Mouse (Mus musculus) left cerebral cortex, adult 2 months (tissue): Measurements from ENCODE around the gene Cep41. TPM values are rescaled to one million over a fixed set of nuclear protein-coding genes. Genes with fewer than 3 reads are reported as not detected.

Experiments
- DNase-seq, 2 experiments: peaks; one replicate each; pipeline ENCODE4 v3.0.0; 2021 to 2022; ENCODE audit warnings: low spot score in 2 of 2, mixed read lengths in 1 of 2; ENCODE audit errors: extremely low spot score in 1 of 2
- H3K27ac ChIP-seq: fragments of 200-600 bp; 2 replicates; pipeline ENCODE4 v1.8.1; 2022
- H3K4me3 ChIP-seq: fragments of 200-600 bp; 2 replicates; pipeline ENCODE4 v1.8.1; 2022
- CTCF ChIP-seq: fragments of 200-600 bp; IDR thresholded peaks from 2 replicates; pipeline ENCODE4 v1.8.1; 2022; ENCODE audit warnings: antibody characterized with exemption, mild to moderate bottlenecking, moderate library complexity
- intact Hi-C: fragments of 180-260 bp; cut with DNase I; formaldehyde crosslinking; loops from one replicate; pipeline ENCODE4 v1.15.1; 2025
- microRNA-seq, 2 experiments: library from miRNA; unstranded; fragments of <30 nt; microRNA quantifications; one replicate each; pipeline ENCODE4 v1.2.0; 2021
- total RNA-seq, 2 experiments: library from RNA; stranded (reverse); gene quantifications; 2 replicates each; pipeline ENCODE4 v1.2.3; 2021

Cep41 gene
- total RNA-seq, 2 experiments from 2014 or later = 6.5 to 9.2 TPM

DNA sequence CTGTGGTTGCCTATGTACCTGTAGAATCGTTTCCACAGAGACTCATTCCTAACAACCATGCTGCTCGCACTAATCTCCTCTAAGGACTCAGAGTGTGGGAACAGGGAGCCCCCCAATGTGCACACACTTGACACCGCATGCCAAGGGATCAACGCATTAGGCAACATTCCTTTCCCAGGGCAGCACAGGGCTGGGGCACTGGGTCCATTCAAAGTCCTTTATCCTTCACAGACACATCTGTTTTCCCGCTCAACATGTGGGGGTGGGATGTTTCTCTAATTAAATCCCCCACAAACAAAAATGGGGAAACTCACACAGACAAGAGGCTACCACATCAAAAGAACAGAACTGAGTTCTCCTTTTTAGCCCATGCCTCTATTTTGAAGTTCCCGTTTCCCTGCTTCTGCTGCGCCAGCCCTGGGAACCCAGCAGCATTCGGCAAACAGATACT lies 77.0 kb downstream of the Cep41 start:
- intact Hi-C loops = no loop called here
- no peak for TF ChIP-seq CTCF
- no peak for DNase-seq
- Histone ChIP-seq H3K27ac (no peak overlapping the region), H3K4me3 (no peak overlapping the region)

DNA sequence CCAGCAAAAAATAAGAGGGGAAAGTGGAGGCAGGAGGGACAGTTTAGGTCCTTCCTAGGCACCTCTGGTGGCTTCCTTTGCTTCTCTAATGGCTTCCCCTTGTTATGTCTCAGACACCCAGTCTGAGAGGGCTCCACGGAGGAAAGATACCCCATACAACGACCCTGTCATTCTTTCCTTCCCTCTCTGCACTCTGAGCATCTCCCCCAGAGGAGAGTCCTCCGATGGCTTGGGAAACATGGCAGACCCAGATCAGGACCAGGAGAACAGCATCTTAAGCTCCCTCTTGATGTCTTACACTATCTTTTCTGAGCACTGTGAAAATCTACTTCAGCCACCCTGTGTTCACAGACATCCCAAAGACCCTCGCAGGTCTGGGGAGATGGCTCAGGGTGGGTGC lies 77.8 kb downstream of the Cep41 start:
- intact Hi-C loops = no loop called here
- Histone ChIP-seq H3K27ac (no peak overlapping the region), H3K4me3 (no peak overlapping the region)
- no peak for TF ChIP-seq CTCF
- no peak for DNase-seq

GRCm38 (mm10) chr6:30614251-30614650 lies 79.3 kb downstream of the Cep41 start:
- Histone ChIP-seq H3K4me3 (no peak overlapping the region), H3K27ac (no peak overlapping the region)
- intact Hi-C loops = no loop called here
- DNase-seq = no peak
- no peak for TF ChIP-seq CTCF

DNA sequence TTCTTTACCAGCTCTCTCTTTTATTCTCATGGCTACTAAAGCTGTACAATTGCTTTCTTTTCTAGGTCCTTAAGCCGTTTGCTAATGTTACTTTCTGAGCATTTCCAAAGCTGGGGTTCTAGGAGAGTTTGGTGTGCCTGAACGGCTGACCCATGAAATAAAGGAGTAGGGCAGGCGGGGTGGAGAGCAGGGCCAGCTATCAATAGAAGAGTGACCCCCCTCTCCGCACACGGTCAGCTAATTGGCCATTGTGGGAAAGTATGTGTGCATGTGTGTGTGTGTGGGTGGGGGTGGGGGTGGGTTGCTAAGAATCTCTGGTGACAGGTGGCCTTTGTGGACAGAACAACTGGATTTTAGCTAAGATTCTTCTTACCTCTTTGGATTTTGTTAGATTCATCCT lies 82.3 kb downstream of the Cep41 start:
- Histone ChIP-seq H3K27ac (no peak overlapping the region), H3K4me3 (no peak overlapping the region)
- DNase-seq = no peak
- no peak for TF ChIP-seq CTCF
- intact Hi-C loops = no loop called here

- TF ChIP-seq CTCF = no peak
- H3K4me3 ChIP-seq = no peak within 1 kb of the TSS
- intact Hi-C loops = no loop called here
- no peak within 1 kb of the TSS for H3K27ac ChIP-seq
- no peak for DNase-seq
These were observed 82.8 kb downstream of the Cep41 start, which contains the start of gene Cpa5 for GRCm38 (mm10) chr6:30610710-30611109. Cpa5 (plus strand) TSS chr6:30611010.

- no peak for TF ChIP-seq CTCF
- H3K27ac ChIP-seq = no peak overlapping the region
- no peak for DNase-seq
- no peak overlapping the region for H3K4me3 ChIP-seq
- intact Hi-C loops = no loop called here
These were observed 87.9 kb downstream of the Cep41 start for GRCm38 (mm10) chr6:30605672-30606071.

- no peak overlapping the region for H3K4me3 ChIP-seq
- TF ChIP-seq CTCF = no peak
- intact Hi-C loops = no loop called here
- H3K27ac ChIP-seq = no peak overlapping the region
- DNase-seq = no peak
These were observed 88.4 kb downstream of the Cep41 start for GRCm38 (mm10) chr6:30605111-30605510.

- no peak for TF ChIP-seq CTCF
- H3K4me3 ChIP-seq = no peak overlapping the region
- no peak overlapping the region for H3K27ac ChIP-seq
- intact Hi-C loops = no loop called here
- no peak for DNase-seq
These were observed 89.1 kb downstream of the Cep41 start for GRCm38 (mm10) chr6:30604342-30604867.

Small RNA genes within 50 kb of the gene (microRNA-seq; reads per million reads assigned to microRNA genes)
- 2,156 to 4,913 reads per million in 2 experiments for gene Mir335

Other genes starting within 250 kb of the Cep41 start
- 10 to 100 TPM; 18.3 to 21.7 TPM for gene Tmem209, start 184.0 kb downstream of the Cep41 start, total RNA-seq
- gene Ssmem1, start 183.9 kb downstream of the Cep41 start, total RNA-seq = 1 to 10 TPM in 1 of 2 experiments, under 1 TPM in 1; 0.70 to 1.1 TPM
- gene Cpa2, start 152.2 kb downstream of the Cep41 start, total RNA-seq = 1 to 10 TPM in 1 of 2 experiments, under 1 TPM in 1; 0.61 to 1.2 TPM
- gene Cpa4, start 125.4 kb downstream of the Cep41 start, total RNA-seq = under 1 TPM in 1 of 2 experiments, not detected in 1; 0.16 TPM
- not detected for gene Cpa5, start 82.7 kb downstream of the Cep41 start, total RNA-seq
- not detected for gene Cpa1, start 54.5 kb downstream of the Cep41 start, total RNA-seq
- 100 to 1,000 TPM in 1 of 2 experiments, 10 to 100 TPM in 1; 90.5 to 129 TPM for gene Mest, start 29.8 kb upstream of the Cep41 start, total RNA-seq
- 10 to 100 TPM; 75.2 to 81.9 TPM for gene Copg2, start 203.0 kb upstream of the Cep41 start, total RNA-seq
- not detected for gene Tsga13, start 221.8 kb upstream of the Cep41 start, total RNA-seq